Mouse (Mus musculus) frontal cortex, adult 2 months (tissue): ENCODE data around the gene Fancl. TPM values are rescaled to one million over a fixed set of nuclear protein-coding genes. Genes with fewer than 3 reads are reported as not detected.

Source experiments
- DNase-seq, 2 experiments: peaks; one replicate each; pipeline ENCODE4 v3.0.0; 2022; ENCODE audit warnings: low spot score in 1 of 2; ENCODE audit errors: extremely low spot score in 1 of 2
- polyA plus RNA-seq: library from polyadenylated mRNA; depleted of rRNA; stranded (reverse); fragments of >200 nt; gene quantifications from 2 replicates; pipeline ENCODE4 v1.2.3, GENCODE M21; 2012; rRNA removed

Gene Fancl
- polyA plus RNA-seq, 1 experiment = 10.7 TPM

- peak in 1 of 2 experiments; percentile 30 for DNase-seq
Observed at GRCm38 (mm10) chr11:26481691-26482242, 95.8 kb downstream of the Fancl start.

- DNase-seq = peak; percentile 14 to 72
Observed at GRCm38 (mm10) chr11:26489761-26490466, 104.0 kb downstream of the Fancl start.

- no peak for DNase-seq
Observed at GRCm38 (mm10) chr11:26495951-26496350, 110.0 kb downstream of the Fancl start.

- no peak for DNase-seq
Observed at GRCm38 (mm10) chr11:26513683-26514082, 127.7 kb downstream of the Fancl start.

- DNase-seq = no peak
Observed at GRCm38 (mm10) chr11:26516086-26516485, 130.2 kb downstream of the Fancl start.

- DNase-seq = no peak
Observed at GRCm38 (mm10) chr11:26518991-26519390, 133.1 kb downstream of the Fancl start.

Other genes starting within 250 kb of the Fancl start
- 8.3 and 11.8 TPM in 2 replicates for gene 5730522E02Rik, start 175.4 kb upstream of the Fancl start, polyA plus RNA-seq
- not detected in 2 replicates for gene Gm6899, start 207.1 kb downstream of the Fancl start, polyA plus RNA-seq
- 2.1 TPM in 2 replicates for gene Vrk2, start 207.9 kb downstream of the Fancl start, polyA plus RNA-seq